Mouse (Mus musculus) C2C12 (cell line): ENCODE results near the gene Stn1.

Source experiments
- CEBPB ChIP-seq: IDR thresholded peaks from one replicate; pipeline ENCODE4 v1.6.1; 2011; ENCODE audit warnings: low read depth, mild to moderate bottlenecking, control low read depth, moderate library complexity
- CTCF ChIP-seq: IDR thresholded peaks from one replicate; pipeline ENCODE4 v1.5.1; 2011; ENCODE audit not compliant: control insufficient read depth, insufficient read depth, insufficient read length
- FOSL1 ChIP-seq: IDR thresholded peaks from one replicate; pipeline ENCODE4 v1.8.0; 2011; ENCODE audit warnings: mild to moderate bottlenecking, low read length; ENCODE audit not compliant: poor library complexity, insufficient read depth, severe bottlenecking
- MAX ChIP-seq: IDR thresholded peaks from one replicate; pipeline ENCODE4 v1.6.1; 2011; ENCODE audit warnings: mild to moderate bottlenecking, control low read depth
- MYOD1 ChIP-seq: IDR thresholded peaks from one replicate; pipeline ENCODE4 v1.6.1; 2011; ENCODE audit warnings: low read depth; ENCODE audit not compliant: control insufficient read depth, insufficient read length
- MYOG ChIP-seq: IDR thresholded peaks from one replicate; pipeline ENCODE4 v1.6.1; 2011; ENCODE audit not compliant: control insufficient read depth, insufficient read length; ENCODE audit errors: extremely low read depth
- USF1 ChIP-seq: IDR thresholded peaks from one replicate; pipeline ENCODE4 v1.6.1; 2011; ENCODE audit warnings: low read depth, mild to moderate bottlenecking, control low read depth, moderate library complexity

- TF ChIP-seq CTCF: no peak
- TF ChIP-seq MYOG: no peak
- TF ChIP-seq USF1: no peak
- no peak for TF ChIP-seq MAX
- TF ChIP-seq CEBPB: no peak
- no peak for TF ChIP-seq FOSL1
- TF ChIP-seq MYOD1: no peak
Measured at GRCm38 (mm10) chr19:47510473-47511293, 26.6 kb downstream of the Stn1 start.
